Mouse (Mus musculus): ENCODE data around the gene Myb. TPM values are rescaled to one million over a fixed set of nuclear protein-coding genes. Genes with fewer than 3 reads are reported as not detected.

The Myb gene
- polyA plus RNA-seq, 1 experiment from 2014 or later = 4.1 TPM

GRCm38 (mm10) chr10:21189275-21189601, 28.5 kb upstream of the Myb start:
- Histone ChIP-seq H3K9me3 (ENCODE audit: low read depth, low read length) (no peaks in the 10 kb centered on the region), H3K4me3 (ENCODE audit: low read depth, low read length) (peak overlapping the region; percentile 36), H3K9ac (no peak overlapping the region; the same call in 1 of the 2 replicates), H3K4me1 (ENCODE audit: insufficient read depth) (no peaks in the 10 kb centered on the region), H3K27ac (ENCODE audit: low read depth) (no peak overlapping the region), H3K4me2 (peak overlapping the region; percentile 62), H3K36me3 (ENCODE audit: insufficient read depth) (no peaks in the 10 kb centered on the region), H3K27me3 (ENCODE audit: insufficient read depth, low read length) (no peaks in the 10 kb centered on the region)
- ATAC-seq (ENCODE audit: insufficient read depth) (no peak), DNase-seq (no peak)
- WGBS = 18% methylated on average over 8 of the region's 8 CpGs
- no peak for TF ChIP-seq CTCF (IDR thresholded peaks at IDR 0.05; ENCODE audit: low read depth)

GRCm38 (mm10) chr10:21188564-21189274, 27.9 kb upstream of the Myb start:
- DNase-seq (peak; percentile 86), ATAC-seq (ENCODE audit: insufficient read depth) (no peak)
- 19% methylated on average over 11 of the region's 11 CpGs for WGBS
- Histone ChIP-seq H3K4me3 (ENCODE audit: low read depth, low read length) (peak overlapping the region; percentile 36), H3K36me3 (ENCODE audit: insufficient read depth) (no peaks in the 10 kb centered on the region), H3K4me1 (ENCODE audit: insufficient read depth) (no peaks in the 10 kb centered on the region), H3K4me2 (peak overlapping the region; percentile 62), H3K9me3 (ENCODE audit: low read depth, low read length) (no peaks in the 10 kb centered on the region), H3K9ac (peak overlapping the region; percentile 48), H3K27me3 (ENCODE audit: insufficient read depth, low read length) (no peaks in the 10 kb centered on the region), H3K27ac (ENCODE audit: low read depth) (no peak overlapping the region)
- peak; percentile 78 for TF ChIP-seq CTCF (IDR thresholded peaks at IDR 0.05; ENCODE audit: low read depth)

- DNase-seq = no peak
- Histone ChIP-seq H3K27ac (ENCODE audit: low read depth) (no peak overlapping the region), H3K27me3 (ENCODE audit: insufficient read depth, low read length) (no peaks in the 10 kb centered on the region), H3K4me3 (ENCODE audit: low read depth, low read length) (no peak overlapping the region), H3K4me2 (no peak overlapping the region), H3K9me3 (ENCODE audit: low read depth, low read length) (no peaks in the 10 kb centered on the region), H3K36me3 (ENCODE audit: insufficient read depth) (no peaks in the 10 kb centered on the region), H3K9ac (no peak overlapping the region), H3K4me1 (ENCODE audit: insufficient read depth) (no peaks in the 10 kb centered on the region)
- no peak for TF ChIP-seq CTCF (IDR thresholded peaks at IDR 0.05; ENCODE audit: low read depth)
- no peak for ATAC-seq (ENCODE audit: insufficient read depth)
These were observed 27.1 kb upstream of the Myb start for GRCm38 (mm10) chr10:21187847-21188246.

GRCm38 (mm10) chr10:21186733-21187132, 25.9 kb upstream of the Myb start:
- TF ChIP-seq CTCF (IDR thresholded peaks at IDR 0.05; ENCODE audit: low read depth) = no peak
- H3K9me3 ChIP-seq (ENCODE audit: low read depth, low read length) = no peaks in the 10 kb centered on the region
- H3K27ac ChIP-seq (ENCODE audit: low read depth) = no peak overlapping the region
- 71% methylated on average over 5 of the region's 5 CpGs for WGBS
- H3K9ac ChIP-seq = no peak overlapping the region
- H3K4me3 ChIP-seq (ENCODE audit: low read depth, low read length) = no peak overlapping the region
- no peak for ATAC-seq (ENCODE audit: insufficient read depth)
- no peaks in the 10 kb centered on the region for H3K36me3 ChIP-seq (ENCODE audit: insufficient read depth)
- no peak for DNase-seq
- no peaks in the 10 kb centered on the region for H3K27me3 ChIP-seq (ENCODE audit: insufficient read depth, low read length)
- H3K4me1 ChIP-seq (ENCODE audit: insufficient read depth) = no peaks in the 10 kb centered on the region
- no peak overlapping the region for H3K4me2 ChIP-seq

GRCm38 (mm10) chr10:21178711-21179110, 17.9 kb upstream of the Myb start:
- peak; percentile 26 for DNase-seq

GRCm38 (mm10) chr10:21178281-21178680, 17.5 kb upstream of the Myb start:
- 77% methylated on average over 10 of the region's 10 CpGs for WGBS
- no peak for TF ChIP-seq CTCF (IDR thresholded peaks at IDR 0.05; ENCODE audit: low read depth)
- ATAC-seq (ENCODE audit: insufficient read depth) = no peak
- no peaks in the 10 kb centered on the region for H3K36me3 ChIP-seq (ENCODE audit: insufficient read depth)
- H3K27me3 ChIP-seq (ENCODE audit: insufficient read depth, low read length) = no peaks in the 10 kb centered on the region
- no peak for DNase-seq
- no peak overlapping the region for H3K27ac ChIP-seq (ENCODE audit: low read depth)
- no peak overlapping the region for H3K4me2 ChIP-seq
- H3K4me3 ChIP-seq (ENCODE audit: low read depth, low read length) = no peak overlapping the region
- no peaks in the 10 kb centered on the region for H3K4me1 ChIP-seq (ENCODE audit: insufficient read depth)
- no peak overlapping the region for H3K9ac ChIP-seq
- no peaks in the 10 kb centered on the region for H3K9me3 ChIP-seq (ENCODE audit: low read depth, low read length)

More at GRCm38 (mm10) chr10:21178711-21179110, 17.9 kb upstream of the Myb start:
- H3K27me3 ChIP-seq (ENCODE audit: insufficient read depth, low read length) = no peaks in the 10 kb centered on the region
- H3K4me1 ChIP-seq (ENCODE audit: insufficient read depth) = no peaks in the 10 kb centered on the region
- H3K27ac ChIP-seq (ENCODE audit: low read depth) = no peak overlapping the region
- no peak for ATAC-seq (ENCODE audit: insufficient read depth)
- H3K4me2 ChIP-seq = no peak overlapping the region
- no peaks in the 10 kb centered on the region for H3K36me3 ChIP-seq (ENCODE audit: insufficient read depth)
- no peaks in the 10 kb centered on the region for H3K9me3 ChIP-seq (ENCODE audit: low read depth, low read length)
- no peak overlapping the region for H3K9ac ChIP-seq
- WGBS = 40% methylated on average over 5 of the region's 5 CpGs
- H3K4me3 ChIP-seq (ENCODE audit: low read depth, low read length) = no peak overlapping the region
- TF ChIP-seq CTCF (IDR thresholded peaks at IDR 0.05; ENCODE audit: low read depth) = peak; percentile 57

- 80% methylated on average over 4 of the region's 4 CpGs for WGBS
These were observed 11.9 kb upstream of the Myb start for GRCm38 (mm10) chr10:21172650-21173200.

More at GRCm38 (mm10) chr10:21172650-21173200, 11.9 kb upstream of the Myb start:
- DNase-seq (no peak), ATAC-seq (ENCODE audit: insufficient read depth) (no peak)
- no peak overlapping the region for H3K9ac ChIP-seq
- no peak overlapping the region for H3K27ac ChIP-seq (ENCODE audit: low read depth)
- TF ChIP-seq CTCF (IDR thresholded peaks at IDR 0.05; ENCODE audit: low read depth) = no peak
- H3K4me2 ChIP-seq = no peak overlapping the region
- no peaks in the 10 kb centered on the region for H3K27me3 ChIP-seq (ENCODE audit: insufficient read depth, low read length)
- H3K9me3 ChIP-seq (ENCODE audit: low read depth, low read length) = no peaks in the 10 kb centered on the region
- no peak overlapping the region for H3K4me3 ChIP-seq (ENCODE audit: low read depth, low read length)
- H3K36me3 ChIP-seq (ENCODE audit: insufficient read depth) = no peaks in the 10 kb centered on the region
- no peaks in the 10 kb centered on the region for H3K4me1 ChIP-seq (ENCODE audit: insufficient read depth)
